ENCODE assay signal across 21 mouse cellular contexts in genomic region chr2:52495097-52495694, GRCm38 (mm10).
A peak's percentile ranks its signal among the peaks of the same experiment; 100 is the strongest.
DNase-seq lines count a peak whose midpoint lies in the region; ATAC-seq and TF ChIP-seq lines count a peak whose summit lies in the region.
"Had no signal": no experiment of that assay in that cellular context is flagged by ENCODE, and none has a peak within 500 bp of the region (broad histone marks: within the 10 kb centered on the region; RNA-seq: fewer than 3 reads in every experiment).

No protein-coding gene starts in this region.

- no peak for TF ChIP-seq POLR2A in cerebellum, adult 2 months (IDR thresholded peaks at IDR 0.05; ENCODE audit: borderline replicate concordance, insufficient read depth, low read length)

- peak in 1 of 2 experiments; percentile 49 for DNase-seq in cerebellum, adult 2 months
- no peak for DNase-seq in cerebellum, postnatal 14 days
- DNase-seq in hindbrain, embryonic 11.5 days (ENCODE audit: low spot score): no peak
- no peak for DNase-seq in neural tube, embryonic 10.5 days (ENCODE audit: extremely low spot score, low spot score)
- DNase-seq in thymus, postnatal 25 days: no peak
- DNase-seq in adipocyte (ENCODE audit: low spot score): no peak
- DNase-seq: adrenal gland, postnatal 10 days; cerebellum, adult 11-12 months; cerebellum, postnatal 36 days; gastrocnemius, postnatal 14 days; heart, adult 2 months; heart, postnatal 4 days; kidney, postnatal 36 days; liver, postnatal 0 days; lung, postnatal 10 days; right cerebral cortex, postnatal 4 days had no signal

- WGBS in cerebellum, adult 2 months: 34% methylated on average over 11 of the region's 11 CpGs
- 68% methylated on average over 11 of the region's 11 CpGs for WGBS in hindbrain, embryonic 15.5 days
- 92% methylated on average over 11 of the region's 11 CpGs for WGBS in hindbrain, embryonic 11.5 days
- WGBS in neural tube, embryonic 13.5 days: 82% methylated on average over 11 of the region's 11 CpGs

- no peak overlapping the region for H3K4me3 ChIP-seq in cerebellum, adult 2 months (replicated peaks; ENCODE audit: insufficient read depth, low read depth, low read length)
- H3K4me3 ChIP-seq in hindbrain, embryonic 15.5 days: no peak overlapping the region
- H3K4me3 ChIP-seq in hindbrain, embryonic 11.5 days (ENCODE audit: low read depth, low read length): no peak overlapping the region
- H3K4me3 ChIP-seq in neural tube, embryonic 13.5 days: no peak overlapping the region
- H3K4me3 ChIP-seq: heart, adult 2 months; heart, embryonic 15.5 days; limb, embryonic 10.5 days; neural tube, embryonic 12.5 days had no signal

- no peak for TF ChIP-seq CTCF in cerebellum, adult 2 months (IDR thresholded peaks at IDR 0.05; ENCODE audit: borderline replicate concordance, insufficient read depth, low read depth, low read length)

- no peaks in the 10 kb centered on the region for H3K27me3 ChIP-seq in cerebellum, adult 2 months (ENCODE audit: control insufficient read depth, insufficient read depth, low read length)
- H3K27me3 ChIP-seq in hindbrain, embryonic 15.5 days: no peaks in the 10 kb centered on the region
- no peaks in the 10 kb centered on the region for H3K27me3 ChIP-seq in hindbrain, embryonic 11.5 days (ENCODE audit: control insufficient read depth, insufficient read depth, low read length)
- H3K27me3 ChIP-seq in neural tube, embryonic 13.5 days: no peaks in the 10 kb centered on the region
- H3K27me3 ChIP-seq: heart, embryonic 15.5 days; neural tube, embryonic 12.5 days had no signal

- no peaks in the 10 kb centered on the region for H3K9me3 ChIP-seq in hindbrain, embryonic 15.5 days
- no peaks in the 10 kb centered on the region for H3K9me3 ChIP-seq in hindbrain, embryonic 11.5 days (ENCODE audit: control insufficient read depth, low read length)
- no peaks in the 10 kb centered on the region for H3K9me3 ChIP-seq in neural tube, embryonic 13.5 days
- H3K9me3 ChIP-seq: heart, embryonic 15.5 days; limb, embryonic 10.5 days; neural tube, embryonic 12.5 days had no signal

- no peak overlapping the region for H3K4me2 ChIP-seq in hindbrain, embryonic 15.5 days
- H3K4me2 ChIP-seq in hindbrain, embryonic 11.5 days (replicated peaks; ENCODE audit: low read depth, low read length): no peak overlapping the region
- no peak overlapping the region for H3K4me2 ChIP-seq in neural tube, embryonic 13.5 days
- H3K4me2 ChIP-seq: heart, embryonic 15.5 days; neural tube, embryonic 12.5 days had no signal

- peaks cover 41% of the 10 kb centered on the region for H3K4me1 ChIP-seq in cerebellum, adult 2 months (ENCODE audit: control insufficient read depth, insufficient read depth, low read length)
- peaks cover 26% of the 10 kb centered on the region for H3K4me1 ChIP-seq in hindbrain, embryonic 15.5 days (replicated peaks)
- no peaks in the 10 kb centered on the region for H3K4me1 ChIP-seq in hindbrain, embryonic 11.5 days (replicated peaks; ENCODE audit: control insufficient read depth, insufficient read depth, low read length)
- peaks cover 28% of the 10 kb centered on the region for H3K4me1 ChIP-seq in neural tube, embryonic 13.5 days (replicated peaks)
- H3K4me1 ChIP-seq: neural tube, embryonic 12.5 days had no signal

- ATAC-seq in hindbrain, embryonic 15.5 days (ENCODE audit: low FRiP score, low read depth): peak; percentile 43; the same call in 1 of the 2 replicates
- ATAC-seq in hindbrain, embryonic 11.5 days (ENCODE audit: low FRiP score): no peak
- ATAC-seq in neural tube, embryonic 13.5 days (ENCODE audit: low read depth): 0 out of 2 replicates have a peak, but pooled peaks have one; percentile 25
- ATAC-seq: liver, postnatal 0 days had no signal

- H3K27ac ChIP-seq in cerebellum, adult 2 months (ENCODE audit: insufficient read depth, low read length): peak overlapping the region; percentile 14; the same call in 1 of the 2 replicates
- H3K27ac ChIP-seq in hindbrain, embryonic 15.5 days (replicated peaks): no peak overlapping the region
- H3K27ac ChIP-seq in hindbrain, embryonic 11.5 days (ENCODE audit: low read depth, low read length): no peak overlapping the region
- 0 out of 2 replicates have a peak overlapping the region, but pooled peaks have one; percentile 3 for H3K27ac ChIP-seq in neural tube, embryonic 13.5 days (replicated peaks)
- H3K27ac ChIP-seq: heart, adult 2 months; heart, embryonic 15.5 days; limb, embryonic 10.5 days; neural tube, embryonic 12.5 days had no signal

- H3K36me3 ChIP-seq in hindbrain, embryonic 15.5 days: no peaks in the 10 kb centered on the region
- H3K36me3 ChIP-seq in hindbrain, embryonic 11.5 days (ENCODE audit: control insufficient read depth, insufficient read depth, low read length): no peaks in the 10 kb centered on the region
- no peaks in the 10 kb centered on the region for H3K36me3 ChIP-seq in neural tube, embryonic 13.5 days
- H3K36me3 ChIP-seq: heart, embryonic 15.5 days; limb, embryonic 10.5 days; neural tube, embryonic 12.5 days had no signal

- no peak overlapping the region for H3K9ac ChIP-seq in hindbrain, embryonic 15.5 days
- H3K9ac ChIP-seq in hindbrain, embryonic 11.5 days (ENCODE audit: low read depth, low read length): no peak overlapping the region
- H3K9ac ChIP-seq in neural tube, embryonic 13.5 days: no peak overlapping the region
- H3K9ac ChIP-seq: heart, embryonic 15.5 days; liver, postnatal 0 days; neural tube, embryonic 12.5 days had no signal

Comparison
In these comparisons a context has a peak if more than half of its experiments do, and no peak if none do; other contexts are left out.
1. H3K27ac ChIP-seq: peak in cerebellum, adult 2 months (single experiment) and neural tube, embryonic 13.5 days (single experiment); none in hindbrain, embryonic 15.5 days (single experiment) and hindbrain, embryonic 11.5 days (single experiment).